Mouse (Mus musculus): ENCODE results near the gene Glrp1. TPM values are rescaled to one million over a fixed set of nuclear protein-coding genes. Genes with fewer than 3 reads are reported as not detected.

Gene Glrp1
- polyA plus RNA-seq, 1 experiment from 2014 or later = not detected

GRCm38 (mm10) chr1:88505697-88506096 is 4.2 kb downstream of the Glrp1 start:
- H3K9ac ChIP-seq (ENCODE audit: low read depth, low read length) = no peak overlapping the region
- no peak overlapping the region for H3K27ac ChIP-seq (ENCODE audit: low read depth, low read length)
- H3K36me3 ChIP-seq (ENCODE audit: control insufficient read depth, insufficient read depth) = no peaks in the 10 kb centered on the region
- no peak for ATAC-seq
- peaks cover 7% of the 10 kb centered on the region; the same call in 1 of the 2 replicates for H3K27me3 ChIP-seq (replicated peaks; ENCODE audit: control insufficient read depth, insufficient read depth, low read length)
- TF ChIP-seq CTCF (IDR thresholded peaks at IDR 0.05; ENCODE audit: low read depth) = no peak
- 78% methylated on average over 6 of the region's 6 CpGs for WGBS
- H3K4me3 ChIP-seq (ENCODE audit: low read depth, low read length) = no peak overlapping the region
- H3K4me1 ChIP-seq (replicated peaks; ENCODE audit: control insufficient read depth, insufficient read depth, low read length) = no peaks in the 10 kb centered on the region
- H3K9me3 ChIP-seq (ENCODE audit: control insufficient read depth) = no peaks in the 10 kb centered on the region
- no peak overlapping the region for H3K4me2 ChIP-seq (replicated peaks; ENCODE audit: low read depth)

- Histone ChIP-seq H3K4me2 (replicated peaks; ENCODE audit: low read depth) (no peak overlapping the region), H3K36me3 (ENCODE audit: control insufficient read depth, insufficient read depth) (no peaks in the 10 kb centered on the region), H3K4me1 (replicated peaks; ENCODE audit: control insufficient read depth, insufficient read depth, low read length) (no peaks in the 10 kb centered on the region), H3K9ac (ENCODE audit: low read depth, low read length) (no peak overlapping the region), H3K27ac (ENCODE audit: low read depth, low read length) (no peak overlapping the region), H3K27me3 (replicated peaks; ENCODE audit: control insufficient read depth, insufficient read depth, low read length) (peaks cover 7% of the 10 kb centered on the region; the same call in 1 of the 2 replicates), H3K9me3 (ENCODE audit: control insufficient read depth) (no peaks in the 10 kb centered on the region), H3K4me3 (ENCODE audit: low read depth, low read length) (no peak overlapping the region)
- TF ChIP-seq CTCF (IDR thresholded peaks at IDR 0.05; ENCODE audit: low read depth) = no peak
- ATAC-seq = no peak
- WGBS = 21% methylated on average over 7 of the region's 7 CpGs
These were observed 5.3 kb downstream of the Glrp1 start for GRCm38 (mm10) chr1:88504531-88504945.

GRCm38 (mm10) chr1:88502822-88503221 is 7.0 kb downstream of the Glrp1 start:
- no peak for TF ChIP-seq CTCF (IDR thresholded peaks at IDR 0.05; ENCODE audit: low read depth)
- no peaks in the 10 kb centered on the region for H3K36me3 ChIP-seq (ENCODE audit: control insufficient read depth, insufficient read depth)
- no peaks in the 10 kb centered on the region for H3K9me3 ChIP-seq (ENCODE audit: control insufficient read depth)
- no peak overlapping the region for H3K4me2 ChIP-seq (replicated peaks; ENCODE audit: low read depth)
- peaks cover 7% of the 10 kb centered on the region; the same call in 1 of the 2 replicates for H3K27me3 ChIP-seq (replicated peaks; ENCODE audit: control insufficient read depth, insufficient read depth, low read length)
- WGBS = 83% methylated on average over 1 of the region's 1 CpGs
- H3K27ac ChIP-seq (ENCODE audit: low read depth, low read length) = no peak overlapping the region
- H3K4me1 ChIP-seq (replicated peaks; ENCODE audit: control insufficient read depth, insufficient read depth, low read length) = no peaks in the 10 kb centered on the region
- H3K4me3 ChIP-seq (ENCODE audit: low read depth, low read length) = no peak overlapping the region
- ATAC-seq = no peak
- no peak overlapping the region for H3K9ac ChIP-seq (ENCODE audit: low read depth, low read length)

- Histone ChIP-seq H3K36me3 (ENCODE audit: control insufficient read depth, insufficient read depth) (no peaks in the 10 kb centered on the region), H3K4me1 (replicated peaks; ENCODE audit: control insufficient read depth, insufficient read depth, low read length) (no peaks in the 10 kb centered on the region), H3K4me2 (replicated peaks; ENCODE audit: low read depth) (no peak overlapping the region), H3K4me3 (ENCODE audit: low read depth, low read length) (no peak overlapping the region), H3K27ac (ENCODE audit: low read depth, low read length) (no peak overlapping the region), H3K9ac (ENCODE audit: low read depth, low read length) (no peak overlapping the region), H3K9me3 (ENCODE audit: control insufficient read depth) (no peaks in the 10 kb centered on the region), H3K27me3 (replicated peaks; ENCODE audit: control insufficient read depth, insufficient read depth, low read length) (peaks cover 4% of the 10 kb centered on the region; the same call in 1 of the 2 replicates)
- no peak for TF ChIP-seq CTCF (IDR thresholded peaks at IDR 0.05; ENCODE audit: low read depth)
- ATAC-seq = no peak
- 72% methylated on average over 11 of the region's 11 CpGs for WGBS
These were observed 10.6 kb downstream of the Glrp1 start for GRCm38 (mm10) chr1:88499230-88499737.

- Histone ChIP-seq H3K27me3 (replicated peaks; ENCODE audit: control insufficient read depth, insufficient read depth, low read length) (no peaks in the 10 kb centered on the region; the same call in 1 of the 2 replicates), H3K9ac (ENCODE audit: low read depth, low read length) (no peak overlapping the region), H3K4me3 (ENCODE audit: low read depth, low read length) (no peak overlapping the region), H3K4me1 (replicated peaks; ENCODE audit: control insufficient read depth, insufficient read depth, low read length) (no peaks in the 10 kb centered on the region), H3K9me3 (ENCODE audit: control insufficient read depth) (no peaks in the 10 kb centered on the region), H3K36me3 (ENCODE audit: control insufficient read depth, insufficient read depth) (no peaks in the 10 kb centered on the region), H3K4me2 (replicated peaks; ENCODE audit: low read depth) (no peak overlapping the region), H3K27ac (ENCODE audit: low read depth, low read length) (no peak overlapping the region)
- 79% methylated on average over 3 of the region's 3 CpGs for WGBS
- ATAC-seq = no peak
- TF ChIP-seq CTCF (IDR thresholded peaks at IDR 0.05; ENCODE audit: low read depth) = no peak
These were observed 12.5 kb downstream of the Glrp1 start for GRCm38 (mm10) chr1:88497407-88497806.

- H3K9ac ChIP-seq (ENCODE audit: low read depth, low read length) = no peak overlapping the region
- H3K4me3 ChIP-seq (ENCODE audit: low read depth, low read length) = no peak overlapping the region
- WGBS = 67% methylated on average over 3 of the region's 3 CpGs
- no peak overlapping the region for H3K27ac ChIP-seq (ENCODE audit: low read depth, low read length)
- no peaks in the 10 kb centered on the region for H3K27me3 ChIP-seq (replicated peaks; ENCODE audit: control insufficient read depth, insufficient read depth, low read length)
- no peak for TF ChIP-seq CTCF (IDR thresholded peaks at IDR 0.05; ENCODE audit: low read depth)
- H3K4me1 ChIP-seq (replicated peaks; ENCODE audit: control insufficient read depth, insufficient read depth, low read length) = peaks cover 6% of the 10 kb centered on the region; the same call in 1 of the 2 replicates
- H3K36me3 ChIP-seq (ENCODE audit: control insufficient read depth, insufficient read depth) = no peaks in the 10 kb centered on the region
- no peaks in the 10 kb centered on the region for H3K9me3 ChIP-seq (ENCODE audit: control insufficient read depth)
- H3K4me2 ChIP-seq (replicated peaks; ENCODE audit: low read depth) = no peak overlapping the region
- no peak for ATAC-seq
These were observed 17.5 kb downstream of the Glrp1 start for GRCm38 (mm10) chr1:88492415-88492814.
